Mouse (Mus musculus): ENCODE measurements around the gene Bsnd. TPM values are rescaled to one million over a fixed set of nuclear protein-coding genes. Genes with fewer than 3 reads are reported as not detected.
A peak's percentile ranks its signal among the peaks of the same experiment; 100 is the strongest.

Bsnd gene
- polyA plus RNA-seq, 1 experiment from 2014 or later: not detected

DNA sequence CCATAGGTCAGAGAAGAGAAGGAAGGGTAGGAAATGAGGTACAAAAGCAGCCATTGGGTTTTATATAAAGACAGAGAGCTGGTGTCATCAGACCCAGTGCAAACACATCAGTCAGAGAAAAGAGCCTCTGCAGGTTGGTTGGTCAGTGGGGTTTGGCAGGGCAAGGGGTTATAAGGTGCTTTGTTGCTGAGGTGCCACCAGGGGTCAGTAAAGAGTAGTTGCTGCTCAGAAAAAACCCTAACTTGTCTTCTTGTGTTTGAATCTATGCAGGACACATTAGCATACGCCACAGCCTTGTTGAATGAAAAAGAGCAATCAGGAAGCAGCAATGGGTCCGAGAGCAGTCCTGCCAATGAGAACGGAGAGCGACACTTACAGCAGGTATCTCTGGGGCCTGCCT is 55.6 kb downstream of the Bsnd start:
- Histone ChIP-seq H3K9me3 (no peaks in the 10 kb centered on the region), H3K27me3 (ENCODE audit: insufficient read depth, poor library complexity, severe bottlenecking) (no peaks in the 10 kb centered on the region), H3K4me3 (no peak overlapping the region), H3K4me1 (replicated peaks) (no peaks in the 10 kb centered on the region), H3K27ac (no peak overlapping the region), H3K36me3 (peaks cover 94% of the 10 kb centered on the region)
- DNase-seq (ENCODE audit: low spot score): peak; percentile 25
- 79% methylated on average over 4 of the region's 4 CpGs for WGBS

DNA sequence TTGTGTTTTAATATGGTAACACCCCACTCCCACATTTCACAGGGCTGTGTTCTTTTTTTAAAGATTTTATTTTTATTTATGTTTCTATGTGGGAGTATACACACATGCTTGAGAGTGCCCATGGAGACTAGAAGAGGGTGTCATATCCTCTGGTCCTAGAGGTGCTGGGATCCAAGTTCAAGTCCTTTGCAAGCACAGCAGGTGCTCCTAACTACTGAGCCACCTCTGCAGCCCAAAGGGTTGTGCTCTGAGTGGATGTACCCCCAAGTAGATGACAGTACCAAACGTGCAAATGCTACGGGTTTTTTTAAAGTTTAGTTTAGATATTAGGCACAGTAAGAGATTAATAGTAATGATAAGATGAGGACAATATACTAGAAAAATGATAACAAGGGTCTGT is 56.7 kb downstream of the Bsnd start:
- WGBS: 94% methylated on average over 2 of the region's 2 CpGs
- H3K36me3 ChIP-seq: peaks cover 94% of the 10 kb centered on the region
- H3K4me1 ChIP-seq (replicated peaks): no peaks in the 10 kb centered on the region
- no peaks in the 10 kb centered on the region for H3K9me3 ChIP-seq
- H3K4me3 ChIP-seq: no peak overlapping the region
- no peak for DNase-seq (ENCODE audit: low spot score)
- H3K27me3 ChIP-seq (ENCODE audit: insufficient read depth, poor library complexity, severe bottlenecking): no peaks in the 10 kb centered on the region
- no peak overlapping the region for H3K27ac ChIP-seq

Other genes with a start within 250 kb of the Bsnd start
- gene Usp24, start 176.1 kb downstream of the Bsnd start, polyA plus RNA-seq (2016; fragmentation: Nextera tagmentation; extraction: Ambion mirVana): 6.7 and 7.1 TPM in 2 replicates
- gene Pcsk9, start 28.0 kb downstream of the Bsnd start, polyA plus RNA-seq (2016; fragmentation: Nextera tagmentation; extraction: Ambion mirVana): 2.6 and 3.3 TPM in 2 replicates
- 7.6 and 11.6 TPM in 2 replicates for gene Dhcr24, start 68.8 kb upstream of the Bsnd start, polyA plus RNA-seq (2016; fragmentation: Nextera tagmentation; extraction: Ambion mirVana)
- gene Lexm, start 125.0 kb upstream of the Bsnd start, polyA plus RNA-seq (2016; fragmentation: Nextera tagmentation; extraction: Ambion mirVana): 0.14 and 0.25 TPM in 2 replicates
- not detected in 2 replicates for gene Ttc22, start 130.1 kb upstream of the Bsnd start, polyA plus RNA-seq (2016; fragmentation: Nextera tagmentation; extraction: Ambion mirVana)
- 16.5 and 17.9 TPM in 2 replicates for gene Pars2, start 158.8 kb upstream of the Bsnd start, polyA plus RNA-seq (2016; fragmentation: Nextera tagmentation; extraction: Ambion mirVana)
- gene Ttc4, start 186.7 kb upstream of the Bsnd start, polyA plus RNA-seq (2016; fragmentation: Nextera tagmentation; extraction: Ambion mirVana): 100 and 107 TPM in 2 replicates
- gene Mroh7, start 238.6 kb upstream of the Bsnd start, polyA plus RNA-seq (2016; fragmentation: Nextera tagmentation; extraction: Ambion mirVana): not detected in 2 replicates
- not detected in 2 replicates for gene Fam151a, start 241.6 kb upstream of the Bsnd start, polyA plus RNA-seq (2016; fragmentation: Nextera tagmentation; extraction: Ambion mirVana)

All from hindbrain, embryonic 10.5 days (tissue).